Mouse (Mus musculus): Measurements from ENCODE around the gene Cyp2c37.
"Not testable (repeated sequence)": the region's sequence is repeated elsewhere in the genome, so short reads cannot be mapped to it uniquely, and the experiment has no call there.

Gene Cyp2c37

DNA sequence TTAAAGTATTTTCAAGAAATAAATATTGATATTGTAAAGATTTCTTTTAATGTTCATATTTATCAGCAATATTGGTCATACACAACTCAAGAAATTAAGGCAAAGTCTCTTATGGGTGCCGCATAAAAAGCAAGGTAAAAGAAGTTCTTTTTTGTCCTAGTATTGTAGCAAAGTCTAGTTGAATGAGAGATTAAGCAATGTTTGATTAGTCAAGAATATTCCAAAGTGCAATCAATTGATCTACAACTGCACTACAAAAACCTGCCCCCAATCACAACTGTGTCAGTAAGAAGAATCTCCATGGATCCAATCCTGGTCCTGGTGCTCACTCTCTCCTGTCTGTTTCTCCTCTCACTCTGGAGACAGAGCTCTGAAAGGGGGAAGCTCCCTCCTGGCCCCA is at the start of gene Cyp2c37:
Cyp2c37 (plus strand) TSS at position 285 of the 400 bp plus-strand sequence.
- DNase-seq (ENCODE audit: low spot score in 2 of 2), result not testable (repeated sequence)

DNA sequence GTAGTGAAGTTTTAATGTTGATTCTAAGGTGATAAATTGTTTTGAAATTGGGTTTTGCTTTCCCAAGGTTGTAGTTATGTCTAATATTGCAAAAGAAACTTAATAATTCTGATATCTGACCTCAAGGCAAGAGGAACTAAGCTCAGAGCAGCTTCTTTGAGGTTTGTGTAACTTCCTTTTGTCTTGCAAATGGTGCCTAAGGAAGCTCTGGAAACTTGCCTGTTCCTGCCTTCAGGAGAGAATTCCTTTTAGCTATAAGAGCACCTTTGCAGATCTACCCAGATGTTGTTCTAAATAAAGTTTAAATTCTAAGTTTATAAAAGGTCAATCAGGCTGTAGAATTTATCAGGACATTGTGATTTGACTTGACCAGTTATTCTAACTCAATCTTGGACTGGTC is 31.4 kb upstream of the Cyp2c37 start:
- not testable (repeated sequence) for DNase-seq (ENCODE audit: low spot score in 2 of 2)

DNA sequence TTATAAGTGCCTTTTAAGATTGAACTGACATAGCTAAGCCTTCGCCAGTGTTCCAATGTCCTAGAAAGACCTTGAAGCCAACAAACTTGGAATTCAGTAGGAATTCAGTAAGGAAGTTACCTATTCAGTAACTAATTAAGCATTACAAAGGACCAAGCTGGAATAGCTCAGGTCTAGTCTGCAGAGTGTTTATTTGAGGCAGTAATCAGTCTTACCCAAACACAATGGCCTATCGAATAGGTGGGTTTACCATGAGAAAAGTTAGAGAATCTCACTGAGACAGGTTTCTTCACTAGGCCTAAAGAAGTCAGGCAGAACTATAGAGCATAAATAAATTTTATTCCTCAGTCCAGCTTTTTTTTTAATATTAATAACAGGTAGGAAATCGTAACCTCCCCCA is 21.1 kb upstream of the Cyp2c37 start:
- not testable (repeated sequence) for DNase-seq (ENCODE audit: low spot score in 2 of 2)

DNA sequence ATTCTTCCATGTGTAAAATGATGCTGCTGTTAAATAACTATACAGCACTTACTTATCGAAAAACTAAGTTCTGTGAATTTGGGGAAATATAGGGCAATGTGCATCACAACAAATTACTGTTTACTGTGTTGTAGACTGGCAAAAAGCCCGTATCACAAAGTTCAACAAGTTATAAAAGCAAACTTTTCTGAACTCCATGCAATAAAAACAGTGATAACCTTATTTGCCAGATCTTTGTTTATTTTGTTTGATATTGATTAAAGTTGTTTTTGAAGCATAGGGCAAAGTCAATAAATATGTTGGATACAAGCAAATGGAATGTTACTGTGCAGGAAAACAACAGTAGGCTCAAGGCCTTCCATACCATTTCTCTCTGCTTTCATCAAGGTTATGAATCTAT is 2.8 kb upstream of the Cyp2c37 start:
- no peak for DNase-seq (ENCODE audit: low spot score in 2 of 2)
